Mouse (Mus musculus) intestine, postnatal 0 days (tissue): ENCODE data around the gene Il22ra2. TPM values are rescaled to one million over a fixed set of nuclear protein-coding genes. Genes with fewer than 3 reads are reported as not detected.

Experiments used
- ATAC-seq: fragments of 200-750 bp; cut with Nextera tagmentation; 2 replicates; pipeline ENCODE4 v1.8.0; 2017; ENCODE audit warnings: mild to moderate bottlenecking, moderate TSS enrichment, moderate library complexity
- H3K27ac ChIP-seq: fragments of 300-500 bp; sonication (generic); 2 replicates; pipeline ENCODE4 v1.5.1; 2014; ENCODE audit warnings: mild to moderate bottlenecking, low read depth, low read length, moderate library complexity
- H3K27me3 ChIP-seq: fragments of 300-500 bp; sonication (generic); replicated peaks from 2 replicates; pipeline ENCODE4 v1.6.1; 2014; ENCODE audit warnings: low read length, mixed read lengths; ENCODE audit not compliant: control insufficient read depth, insufficient read depth
- H3K36me3 ChIP-seq: fragments of 300-500 bp; sonication (generic); 2 replicates; pipeline ENCODE4 v1.6.1; 2014; ENCODE audit warnings: mild to moderate bottlenecking, moderate library complexity; ENCODE audit not compliant: control insufficient read depth, insufficient read depth
- H3K4me1 ChIP-seq: fragments of 300-500 bp; sonication (generic); replicated peaks from 2 replicates; pipeline ENCODE4 v1.6.1; 2014; ENCODE audit warnings: antibody characterized with exemption, low read length, mixed read lengths; ENCODE audit not compliant: control insufficient read depth, insufficient read depth
- H3K4me2 ChIP-seq: fragments of 300-500 bp; sonication (generic); replicated peaks from 2 replicates; pipeline ENCODE4 v1.6.1; 2014; ENCODE audit warnings: low read depth, mild to moderate bottlenecking, moderate library complexity
- H3K4me3 ChIP-seq: fragments of 300-500 bp; sonication (generic); 2 replicates; pipeline ENCODE4 v1.5.1; 2014; ENCODE audit warnings: low read depth, low read length
- H3K9ac ChIP-seq: fragments of 300-500 bp; sonication (generic); 2 replicates; pipeline ENCODE4 v1.6.1; 2014; ENCODE audit warnings: mild to moderate bottlenecking, low read depth, low read length
- H3K9me3 ChIP-seq: fragments of 300-500 bp; sonication (generic); 2 replicates; pipeline ENCODE4 v1.6.1; 2016; ENCODE audit warnings: mixed run types; ENCODE audit not compliant: control insufficient read depth
- CTCF ChIP-seq: sonication (generic); IDR thresholded peaks from 2 replicates; pipeline ENCODE4 v1.5.1; 2016; ENCODE audit warnings: low read depth, mild to moderate bottlenecking, control low read depth, antibody characterized with exemption, moderate library complexity
- WGBS: fragments of 180-500 bp; shearing (Covaris S2); extraction: QIAGEN DNeasy Blood & Tissue Kit; methylation state at CpG from one replicate; pipeline ENCODE4 v1.1.7; 2014; 5-methylcytosine and 5-hydroxymethylcytosine counted together
- polyA plus RNA-seq: library from polyadenylated mRNA; unstranded; fragments of >200 nt; fragmentation: Nextera tagmentation; extraction: Ambion mirVana; gene quantifications from 2 replicates; pipeline ENCODE4 v1.2.1, GENCODE M21; 2015

Il22ra2 gene
- polyA plus RNA-seq, 1 experiment from 2014 or later, result 0.18 TPM

GRCm38 (mm10) chr10:19591286-19591640 is 30.5 kb upstream of the Il22ra2 start:
- Histone ChIP-seq H3K36me3 (peaks cover 1% of the 10 kb centered on the region; the same call in 1 of the 2 replicates), H3K27ac (peak overlapping the region; percentile 73), H3K4me3 (peak overlapping the region; percentile 88; the same call in 1 of the 2 replicates), H3K4me2 (peak overlapping the region; percentile 73), H3K9ac (0 out of 2 replicates have a peak overlapping the region, but pooled peaks have one; percentile 11), H3K9me3 (no peaks in the 10 kb centered on the region), H3K4me1 (0 out of 2 replicates have a peak, but pooled peaks cover 10% of the 10 kb centered on the region), H3K27me3 (no peaks in the 10 kb centered on the region)
- TF ChIP-seq CTCF, result no peak
- WGBS, result 24% methylated on average over 6 of the region's 6 CpGs
- peak; percentile 13 for ATAC-seq

- Histone ChIP-seq H3K4me1 (0 out of 2 replicates have a peak, but pooled peaks cover 10% of the 10 kb centered on the region), H3K9me3 (no peaks in the 10 kb centered on the region), H3K9ac (peak within 1 kb of the TSS; percentile 96), H3K27ac (peak within 1 kb of the TSS; percentile 98), H3K27me3 (no peaks in the 10 kb centered on the region), H3K4me3 (peak within 1 kb of the TSS; percentile 88), H3K4me2 (peak within 1 kb of the TSS; percentile 73), H3K36me3 (peaks cover 5% of the 10 kb centered on the region; the same call in 1 of the 2 replicates)
- WGBS, result under 1% methylated on average over 52 of the region's 52 CpGs
- TF ChIP-seq CTCF, result no peak
- ATAC-seq, result peak; percentile 96
Observed at GRCm38 (mm10) chr10:19591641-19592441, 30.0 kb upstream of the Il22ra2 start, which contains the start of gene Ifngr1. Ifngr1 (plus strand) TSS chr10:19591949.

GRCm38 (mm10) chr10:19592556-19592955 is 29.2 kb upstream of the Il22ra2 start:
- peak overlapping the region; percentile 98 for H3K27ac ChIP-seq
- H3K9me3 ChIP-seq, result no peaks in the 10 kb centered on the region
- no peak for TF ChIP-seq CTCF
- 0 out of 2 replicates have a peak, but pooled peaks cover 10% of the 10 kb centered on the region for H3K4me1 ChIP-seq
- H3K4me3 ChIP-seq, result peak overlapping the region; percentile 88
- WGBS, result 2% methylated on average over 3 of the region's 3 CpGs
- H3K9ac ChIP-seq, result peak overlapping the region; percentile 96
- H3K36me3 ChIP-seq, result peaks cover 5% of the 10 kb centered on the region; the same call in 1 of the 2 replicates
- peak overlapping the region; percentile 73 for H3K4me2 ChIP-seq
- ATAC-seq, result no peak
- H3K27me3 ChIP-seq, result no peaks in the 10 kb centered on the region

DNA sequence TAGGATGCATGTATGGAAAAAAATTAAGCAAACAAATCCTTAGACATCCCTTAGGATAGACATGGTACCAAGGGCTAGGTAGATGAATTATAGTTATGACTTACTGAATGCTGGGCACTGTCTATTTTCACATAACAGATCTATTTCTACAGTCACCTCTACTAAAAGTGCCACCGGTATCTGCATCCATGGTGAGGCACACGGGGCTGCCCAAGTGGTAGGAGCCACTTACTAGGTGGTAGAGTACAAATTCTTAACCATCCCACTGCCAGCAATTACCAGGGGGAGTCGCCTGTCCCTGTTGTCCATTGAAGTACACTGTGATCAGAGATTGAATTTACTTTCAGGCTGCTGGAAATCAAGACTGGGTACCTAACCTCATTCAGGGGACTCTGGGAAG is 28.5 kb upstream of the Il22ra2 start:
- peak overlapping the region; percentile 96 for H3K9ac ChIP-seq
- no peaks in the 10 kb centered on the region for H3K27me3 ChIP-seq
- WGBS, result 64% methylated on average over 3 of the region's 3 CpGs
- peak overlapping the region; percentile 76 for H3K27ac ChIP-seq
- TF ChIP-seq CTCF, result no peak
- H3K36me3 ChIP-seq, result peaks cover 7% of the 10 kb centered on the region
- H3K4me3 ChIP-seq, result peak overlapping the region; percentile 88
- ATAC-seq, result no peak
- H3K4me2 ChIP-seq, result peak overlapping the region; percentile 73
- H3K9me3 ChIP-seq, result no peaks in the 10 kb centered on the region
- 0 out of 2 replicates have a peak, but pooled peaks cover 10% of the 10 kb centered on the region for H3K4me1 ChIP-seq

GRCm38 (mm10) chr10:19594201-19594905 is 27.4 kb upstream of the Il22ra2 start:
- H3K9ac ChIP-seq, result peak overlapping the region; percentile 96; the same call in 1 of the 2 replicates
- peak overlapping the region; percentile 76 for H3K27ac ChIP-seq
- peak overlapping the region; percentile 73 for H3K4me2 ChIP-seq
- H3K4me1 ChIP-seq, result 0 out of 2 replicates have a peak, but pooled peaks cover 10% of the 10 kb centered on the region
- TF ChIP-seq CTCF, result no peak
- H3K27me3 ChIP-seq, result no peaks in the 10 kb centered on the region
- WGBS, result 29% methylated on average over 3 of the region's 3 CpGs
- ATAC-seq, result peak; percentile 55
- H3K9me3 ChIP-seq, result no peaks in the 10 kb centered on the region
- peak overlapping the region; percentile 88 for H3K4me3 ChIP-seq
- peaks cover 17% of the 10 kb centered on the region for H3K36me3 ChIP-seq

GRCm38 (mm10) chr10:19596866-19597265 is 24.9 kb upstream of the Il22ra2 start:
- Histone ChIP-seq H3K36me3 (peaks cover 30% of the 10 kb centered on the region), H3K27me3 (no peaks in the 10 kb centered on the region), H3K4me2 (no peak overlapping the region), H3K9me3 (no peaks in the 10 kb centered on the region), H3K4me1 (0 out of 2 replicates have a peak, but pooled peaks cover 2% of the 10 kb centered on the region), H3K4me3 (no peak overlapping the region), H3K9ac (no peak overlapping the region), H3K27ac (no peak overlapping the region)
- TF ChIP-seq CTCF, result no peak
- 80% methylated on average over 4 of the region's 4 CpGs for WGBS
- no peak for ATAC-seq
